Mouse (Mus musculus) urinary bladder, postnatal 25 days (tissue): ENCODE results near the gene Tmem174.

Experiments used
- DNase-seq: peaks from one replicate; pipeline ENCODE4 v3.0.0; 2022; ENCODE audit warnings: low spot score

Gene Tmem174

GRCm38 (mm10) chr13:98637145-98637544 lies at the start of gene Tmem174:
Gene Tmem174 (minus strand): TSS chr13:98637410.
- no peak for DNase-seq

- DNase-seq, result no peak
Observed at GRCm38 (mm10) chr13:98684144-98684900, 47.1 kb upstream of the Tmem174 start.

GRCm38 (mm10) chr13:98683412-98683811 lies 46.2 kb upstream of the Tmem174 start:
- no peak for DNase-seq

- DNase-seq, result no peak
Observed at GRCm38 (mm10) chr13:98680470-98681060, 43.4 kb upstream of the Tmem174 start.

DNA sequence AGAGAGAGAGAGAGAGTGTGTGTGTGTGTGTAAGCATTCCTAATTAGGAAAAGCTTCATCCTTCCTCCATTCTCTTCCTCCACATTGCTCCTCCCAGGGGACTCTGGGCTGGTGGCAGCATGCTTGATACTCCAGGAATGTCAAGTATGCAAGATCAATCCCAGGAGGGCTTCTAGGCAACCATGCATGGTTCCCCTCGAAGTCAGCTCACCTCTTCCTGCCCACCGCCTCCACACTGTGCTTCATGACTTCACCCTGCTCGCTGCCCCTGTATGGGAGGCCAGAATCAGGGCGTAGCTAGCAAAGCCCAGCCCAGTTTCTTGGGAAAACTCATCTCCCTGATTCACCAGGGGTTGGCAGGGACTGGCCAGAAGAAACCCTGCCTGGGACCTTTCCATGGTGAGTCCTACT lies 42.4 kb upstream of the Tmem174 start:
- DNase-seq, result no peak

- no peak for DNase-seq
Observed at GRCm38 (mm10) chr13:98679230-98679629, 42.0 kb upstream of the Tmem174 start.

DNA sequence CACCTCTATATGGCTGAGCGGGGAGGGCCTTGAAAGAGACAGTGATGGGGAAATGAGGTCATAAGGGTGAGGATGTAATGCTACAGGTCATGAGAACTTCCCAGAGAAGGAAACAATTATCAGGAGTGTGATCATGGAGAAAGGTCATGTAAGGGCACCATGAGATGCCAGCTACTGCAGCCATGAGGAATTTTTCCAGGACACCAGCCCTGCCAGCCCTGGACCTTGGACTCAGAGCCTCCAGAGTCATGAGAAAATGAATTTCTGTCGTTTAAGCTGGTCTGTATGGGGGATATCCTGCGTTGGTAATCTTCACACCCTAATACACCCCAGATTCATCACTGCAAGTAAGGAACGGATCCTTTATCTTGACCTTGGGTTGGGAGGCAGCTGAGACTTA lies 36.7 kb upstream of the Tmem174 start:
- DNase-seq, result no peak

DNA sequence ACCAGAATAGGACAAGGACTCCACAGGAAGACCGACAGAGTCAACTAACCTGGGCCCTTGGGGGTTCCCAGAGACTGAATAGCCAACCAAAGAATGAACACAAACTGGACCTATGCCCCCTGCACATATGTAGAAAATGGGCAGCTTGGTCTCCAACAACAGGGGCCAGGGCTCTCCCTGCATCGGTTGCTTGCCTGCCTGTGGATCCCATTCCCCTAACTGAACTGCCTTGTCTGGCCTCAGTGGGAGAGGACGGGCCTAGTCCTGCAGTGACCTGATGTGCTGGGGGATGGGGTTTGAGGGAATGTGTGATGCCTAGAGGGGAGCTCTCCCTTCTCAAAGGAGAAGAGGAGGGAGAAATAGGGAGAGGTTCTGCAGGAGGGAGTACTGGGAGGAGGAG lies 32.1 kb upstream of the Tmem174 start:
- DNase-seq, result no peak

GRCm38 (mm10) chr13:98667316-98667715 lies 30.1 kb upstream of the Tmem174 start:
- DNase-seq, result no peak

GRCm38 (mm10) chr13:98665240-98665639 lies 28.0 kb upstream of the Tmem174 start:
- no peak for DNase-seq

DNA sequence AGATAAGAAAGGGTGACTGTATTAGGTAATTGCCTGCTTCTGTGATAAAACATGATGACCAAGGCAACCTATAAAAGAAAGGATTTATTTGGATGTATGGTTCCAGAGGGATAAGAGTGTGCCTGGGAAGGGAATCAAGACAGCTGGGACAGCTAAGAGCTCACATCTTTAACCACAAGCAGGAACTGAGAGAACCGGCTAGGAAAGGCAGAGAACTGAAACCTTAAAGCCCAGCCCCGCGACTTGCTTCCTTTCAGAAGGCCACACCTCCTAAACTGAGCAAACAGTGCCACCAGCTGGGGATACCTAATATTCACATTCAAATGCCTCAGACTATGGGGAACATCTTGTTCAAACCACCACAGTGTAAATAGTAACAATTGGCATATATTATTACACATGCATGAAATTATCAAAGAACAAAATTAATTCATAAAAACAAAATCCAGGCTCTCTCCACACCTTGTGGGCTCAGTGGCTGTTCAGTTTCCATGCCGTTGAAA lies 25.0 kb upstream of the Tmem174 start:
- DNase-seq, result no peak

- no peak for DNase-seq
Observed at GRCm38 (mm10) chr13:98656034-98656471, 18.8 kb upstream of the Tmem174 start.

GRCm38 (mm10) chr13:98655346-98655745 lies 18.1 kb upstream of the Tmem174 start:
- no peak for DNase-seq

DNA sequence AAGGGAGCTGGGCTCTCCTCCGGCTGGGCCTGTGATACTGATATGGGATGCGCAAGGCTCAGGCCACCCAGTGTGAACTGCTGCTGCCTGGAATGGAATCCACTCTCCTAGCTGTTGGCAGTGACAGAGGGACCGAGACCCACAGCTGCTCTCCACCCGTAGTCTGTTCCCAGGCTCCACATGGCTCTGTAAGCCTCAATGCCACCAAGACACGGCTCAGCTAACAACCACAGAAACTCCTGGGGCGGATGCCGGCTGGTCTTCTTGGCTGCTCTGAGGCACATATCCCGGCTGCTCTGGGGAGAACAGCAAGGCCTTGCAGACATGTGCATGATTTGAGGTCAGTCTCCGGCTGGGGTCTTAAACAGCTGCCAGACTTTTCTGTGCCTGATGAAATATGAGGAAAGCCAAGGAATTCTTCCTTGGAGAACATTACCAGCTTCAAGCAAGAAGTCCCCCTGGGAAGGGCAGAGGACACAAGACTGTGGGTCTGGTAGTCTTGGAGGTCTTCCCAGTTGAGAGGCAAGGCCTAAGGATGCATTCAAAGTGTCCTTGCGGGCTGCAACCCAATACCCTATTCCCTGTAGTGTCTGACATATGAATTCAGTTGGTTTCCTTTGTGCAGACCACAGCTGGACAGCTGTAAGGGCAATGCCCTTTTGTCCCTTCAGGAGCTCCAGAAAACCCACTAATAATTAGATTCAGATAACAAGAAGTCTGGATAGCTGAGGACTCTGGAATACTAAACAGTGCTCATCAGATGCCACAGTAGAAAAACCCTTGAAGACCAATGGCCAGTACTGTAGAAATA lies 17.1 kb upstream of the Tmem174 start:
- no peak for DNase-seq

- DNase-seq, result no peak
Observed at GRCm38 (mm10) chr13:98652194-98652593, 15.0 kb upstream of the Tmem174 start.

DNA sequence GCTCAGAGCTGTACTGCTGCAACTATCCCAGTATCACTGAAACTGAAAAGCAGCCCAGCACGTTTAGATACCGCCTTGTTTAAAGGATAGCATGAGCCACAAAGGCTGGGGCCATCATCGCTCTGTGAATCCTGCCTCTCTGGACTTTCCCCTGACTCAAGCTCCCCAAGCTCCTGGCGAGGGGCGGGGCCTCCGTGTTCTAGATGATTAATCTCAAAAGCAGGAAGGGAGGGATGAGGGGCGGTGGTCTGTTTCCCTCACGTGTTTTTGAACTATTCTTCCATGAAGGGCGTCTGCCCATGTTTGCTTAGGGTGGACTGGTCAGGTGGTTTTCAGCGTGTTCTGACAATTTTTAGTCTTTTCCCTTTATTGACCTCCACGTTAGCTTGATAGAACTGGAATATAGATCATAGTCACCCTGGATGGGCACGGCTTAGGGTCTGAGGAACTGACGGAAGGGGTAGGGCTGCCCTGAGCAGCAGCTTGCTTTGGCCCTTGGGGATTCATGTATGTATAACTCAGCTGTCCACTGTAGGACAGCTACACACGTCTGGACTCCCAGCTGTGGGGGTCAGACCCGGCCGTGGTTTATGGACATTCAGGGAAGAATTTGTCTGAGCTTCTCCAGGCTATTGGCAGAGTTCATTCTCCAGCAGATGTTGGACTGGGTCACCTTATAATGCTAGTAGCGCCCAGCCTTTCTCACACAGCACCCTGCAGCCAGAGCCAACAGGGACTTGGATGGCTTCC lies 14.2 kb upstream of the Tmem174 start:
- DNase-seq, result no peak

GRCm38 (mm10) chr13:98647775-98648568 lies 10.8 kb upstream of the Tmem174 start:
- no peak for DNase-seq

GRCm38 (mm10) chr13:98638507-98639166 lies 1.4 kb upstream of the Tmem174 start:
- DNase-seq, result no peak

DNA sequence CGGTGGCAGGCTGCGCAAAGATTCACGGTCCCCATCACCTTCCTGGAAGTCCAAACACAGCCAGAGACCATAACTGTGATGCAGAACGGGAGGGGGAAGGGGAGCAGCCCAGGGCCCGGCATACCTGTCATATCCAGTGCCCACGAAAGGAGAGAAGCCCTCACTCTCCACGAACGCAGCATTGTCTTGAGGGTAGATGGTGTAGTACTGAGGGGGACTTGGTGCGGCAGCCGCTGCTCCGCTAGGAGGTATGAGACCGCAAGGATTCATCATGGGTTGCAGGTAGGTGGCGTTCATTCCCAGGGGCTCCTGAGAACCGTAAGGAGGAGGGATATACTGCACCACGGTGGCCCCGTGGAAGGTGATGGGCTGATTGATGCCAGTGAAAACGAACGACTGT lies 639 bp downstream of the Tmem174 start:
- DNase-seq, result no peak

DNA sequence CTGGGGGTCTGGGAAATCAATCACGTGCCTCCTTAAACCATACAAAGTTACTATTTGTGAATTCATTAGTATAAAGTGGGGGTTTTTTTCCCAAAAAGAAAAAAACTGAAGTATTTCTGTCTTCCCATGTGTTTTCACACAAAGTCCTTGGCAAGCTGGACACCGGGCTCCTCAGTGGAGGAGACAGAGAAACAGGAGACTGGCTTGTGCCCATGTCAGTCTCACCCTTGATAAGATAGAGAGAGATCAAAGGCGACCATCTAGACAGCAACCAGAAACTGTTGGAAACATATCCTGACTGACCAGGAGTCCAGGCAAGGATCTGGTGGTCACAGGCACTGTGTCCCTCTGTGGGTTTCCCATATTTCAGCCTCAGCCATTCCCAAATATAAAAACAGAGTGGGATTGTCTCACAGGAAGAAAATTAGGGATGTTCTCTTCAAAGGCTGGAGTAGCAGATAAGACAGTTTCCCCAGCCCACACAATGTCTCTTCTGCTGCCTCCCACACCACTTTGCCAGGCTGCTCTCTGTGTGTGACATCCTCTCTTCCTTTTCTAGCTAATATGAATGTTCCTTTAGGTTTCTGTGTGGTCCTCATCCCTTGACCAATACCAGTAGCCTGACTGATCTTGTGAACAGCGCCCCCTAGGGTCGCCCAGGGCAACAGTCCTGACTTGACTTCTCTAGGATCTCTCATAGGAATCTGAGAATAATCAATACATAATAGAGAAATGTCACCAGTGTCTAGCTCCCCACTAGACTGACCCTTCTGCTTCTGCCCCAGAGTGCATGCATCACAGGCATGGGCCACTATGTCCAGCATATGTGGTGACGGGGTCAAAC lies 3.3 kb downstream of the Tmem174 start:
- no peak for DNase-seq
